Comparison of ENCODE assay signal across 11 mouse cellular contexts in the genomic region with DNA sequence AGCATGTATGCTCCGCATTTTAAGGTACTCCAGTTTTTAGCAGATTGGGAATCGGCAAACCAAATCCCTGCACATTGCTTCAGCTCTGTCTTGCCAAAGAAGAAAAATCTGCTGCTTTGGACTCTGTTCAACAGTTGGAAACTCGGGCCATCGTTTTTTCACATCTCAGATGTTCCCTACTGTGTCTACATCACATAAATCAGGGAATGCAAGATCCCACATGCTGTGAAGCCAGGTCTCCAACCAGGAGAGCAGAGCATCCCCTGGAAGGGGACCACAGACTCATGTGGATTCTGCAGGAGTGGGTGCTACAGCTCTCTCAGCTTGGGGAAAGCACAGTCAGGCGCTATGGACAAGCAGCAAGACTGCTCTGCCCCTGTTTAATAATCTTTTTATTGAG. TPM values are rescaled to one million over a fixed set of nuclear protein-coding genes. Genes with fewer than 3 reads are reported as not detected.
DNase-seq lines count a peak whose midpoint lies in the region; ATAC-seq and TF ChIP-seq lines count a peak whose summit lies in the region.
"Had no signal": no experiment of that assay in that cellular context is flagged by ENCODE, and none has a peak within 500 bp of the region (broad histone marks: within the 10 kb centered on the region; RNA-seq: fewer than 3 reads in every experiment).

No protein-coding gene starts in this region.

- peak; percentile 17 for DNase-seq in gastrocnemius, adult 18-20 months (ENCODE audit: low spot score)
- DNase-seq in gastrocnemius, adult 2 months, result no peak
- peak; percentile 19 for DNase-seq in cerebellum, adult 11-12 months
- peak; percentile 8 to 12 for DNase-seq in frontal cortex, postnatal 14 days (ENCODE audit: low spot score in 2 of 2)
- peak; percentile 13 to 35 for DNase-seq in left cerebral cortex, postnatal 14 days (ENCODE audit: low spot score in 2 of 2)
- DNase-seq in kidney, adult 9 months, result no peak
- DNase-seq in kidney, adult 11 months, result no peak
- DNase-seq: gastrocnemius, postnatal 10 days had no signal

- intact Hi-C loops in gastrocnemius, adult 2 months (cut with DNase I), result no loop called here
- intact Hi-C loops in left cerebral cortex, postnatal 14 days (cut with DNase I), result no loop called here

- H3K4me3 ChIP-seq in gastrocnemius, adult 2 months, result no peak overlapping the region
- H3K4me3 ChIP-seq: heart, embryonic 13.5 days; hindbrain, embryonic 13.5 days had no signal

- ATAC-seq in erythroid progenitor cell, adult 5-6 weeks (replicated peaks; ENCODE audit: low FRiP score, poor library complexity, severe bottlenecking), result no peak

- H3K27ac ChIP-seq in gastrocnemius, adult 2 months, result no peak overlapping the region
- H3K27ac ChIP-seq: heart, embryonic 13.5 days; hindbrain, embryonic 13.5 days had no signal

- TF ChIP-seq CTCF in gastrocnemius, adult 2 months (IDR thresholded peaks at IDR 0.05), result no peak

RNA-seq across cellular contexts. Expression of gene Pcsk5, which starts 18.4 kb away (rescaled TPM):
- total RNA-seq in gastrocnemius, adult 18-20 months (2021), result 1 to 10 TPM; 1.6 to 1.7 TPM
- total RNA-seq in gastrocnemius, adult 2 months (2021), result 1 to 10 TPM; 1.9 to 4.0 TPM
- 10 to 100 TPM; 13.1 to 18.9 TPM for total RNA-seq in left cerebral cortex, postnatal 14 days (2021)
- not detected in 2 replicates for total RNA-seq in erythroid progenitor cell, adult 5-6 weeks (2015; ENCODE audit: low replicate concordance)
- 0.39 TPM in 1 of 2 replicates, not detected in the other for total RNA-seq in erythroid progenitor cell, adult 5-6 weeks (2017; ENCODE audit: low replicate concordance)

Comparison
In these comparisons a context has a peak if more than half of its experiments do, and no peak if none do; other contexts are left out.
1. DNase-seq: peak in gastrocnemius, adult 18-20 months (single experiment), cerebellum, adult 11-12 months (single experiment), frontal cortex, postnatal 14 days (2 of 2) and left cerebral cortex, postnatal 14 days (2 of 2); none in gastrocnemius, adult 2 months (single experiment), kidney, adult 9 months (single experiment) and kidney, adult 11 months (single experiment).